Mouse (Mus musculus): ENCODE results near the gene Erich3. TPM values are rescaled to one million over a fixed set of nuclear protein-coding genes. Genes with fewer than 3 reads are reported as not detected.

Gene Erich3
- polyA plus RNA-seq, 1 experiment from 2014 or later = 0.10 TPM

- no peak for ATAC-seq (ENCODE audit: insufficient read depth, low FRiP score)
- peaks cover 17% of the 10 kb centered on the region for H3K27me3 ChIP-seq (ENCODE audit: control insufficient read depth, insufficient read depth, low read length)
- H3K36me3 ChIP-seq (ENCODE audit: control insufficient read depth, insufficient read depth, low read length) = no peaks in the 10 kb centered on the region
- no peak overlapping the region for H3K4me3 ChIP-seq (replicated peaks; ENCODE audit: low read length)
- 26% methylated on average over 4 of the region's 4 CpGs for WGBS
- H3K9ac ChIP-seq (ENCODE audit: low read length) = no peak overlapping the region
- H3K4me1 ChIP-seq (ENCODE audit: control insufficient read depth, insufficient read depth, low read length) = no peaks in the 10 kb centered on the region
- no peaks in the 10 kb centered on the region for H3K9me3 ChIP-seq (replicated peaks; ENCODE audit: control insufficient read depth, low read length)
- no peak overlapping the region for H3K4me2 ChIP-seq (ENCODE audit: low read depth, low read length)
- no peak overlapping the region for H3K27ac ChIP-seq (ENCODE audit: low read length)
These were observed 977 bp downstream of the Erich3 start for GRCm38 (mm10) chr3:154664636-154665035.

DNA sequence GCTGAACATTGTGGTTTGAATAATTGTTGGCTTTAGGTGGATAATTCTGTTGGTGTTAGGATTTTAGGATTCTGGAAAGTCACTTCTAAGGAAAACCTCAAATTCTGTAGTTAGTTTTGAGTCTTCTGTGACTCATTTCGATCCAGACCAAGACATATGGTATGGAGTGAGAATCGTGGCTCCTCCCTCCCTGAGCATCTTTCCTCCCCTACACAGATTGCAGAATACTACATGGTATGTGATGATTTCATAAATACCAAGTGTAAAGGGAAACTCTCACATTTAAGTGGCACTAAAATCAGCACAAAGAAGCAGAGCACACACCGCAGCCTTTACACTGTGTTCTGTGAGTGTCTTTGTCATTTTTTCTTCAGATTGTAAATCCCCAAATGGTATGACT lies 4.8 kb downstream of the Erich3 start:
- H3K4me1 ChIP-seq (ENCODE audit: control insufficient read depth, insufficient read depth, low read length) = no peaks in the 10 kb centered on the region
- no peak for ATAC-seq (ENCODE audit: insufficient read depth, low FRiP score)
- 78% methylated on average over 3 of the region's 3 CpGs for WGBS

DNA sequence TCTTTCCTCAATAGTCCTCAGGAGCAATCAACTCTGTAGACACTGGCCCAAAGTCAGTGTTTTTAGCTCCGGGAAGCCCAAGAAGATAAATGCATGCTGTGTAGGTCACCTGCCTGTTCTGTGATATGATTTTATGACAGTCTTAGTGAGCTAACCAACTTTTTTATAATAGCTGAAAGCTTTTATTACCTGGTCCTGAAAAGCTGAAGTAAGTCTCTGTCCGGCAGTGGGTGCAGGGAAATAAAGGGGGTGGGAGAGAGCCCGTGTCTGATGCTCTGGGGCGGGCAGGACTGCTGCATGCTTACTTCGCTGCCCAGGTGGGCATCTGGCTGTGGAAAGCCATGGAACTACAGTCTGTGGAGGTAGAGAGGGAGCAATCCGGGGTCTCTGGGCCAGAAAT lies 6.9 kb downstream of the Erich3 start:
- H3K4me3 ChIP-seq (replicated peaks; ENCODE audit: low read length) = no peak overlapping the region
- 86% methylated on average over 6 of the region's 6 CpGs for WGBS
- no peak overlapping the region for H3K27ac ChIP-seq (ENCODE audit: low read length)
- no peak overlapping the region for H3K9ac ChIP-seq (ENCODE audit: low read length)
- H3K9me3 ChIP-seq (replicated peaks; ENCODE audit: control insufficient read depth, low read length) = no peaks in the 10 kb centered on the region
- no peaks in the 10 kb centered on the region for H3K36me3 ChIP-seq (ENCODE audit: control insufficient read depth, insufficient read depth, low read length)
- no peaks in the 10 kb centered on the region for H3K4me1 ChIP-seq (ENCODE audit: control insufficient read depth, insufficient read depth, low read length)
- no peak for ATAC-seq (ENCODE audit: insufficient read depth, low FRiP score)
- H3K27me3 ChIP-seq (ENCODE audit: control insufficient read depth, insufficient read depth, low read length) = peaks cover 3% of the 10 kb centered on the region; the same call in 1 of the 2 replicates
- H3K4me2 ChIP-seq (ENCODE audit: low read depth, low read length) = no peak overlapping the region

More for the DNA sequence above, 4.8 kb downstream of the Erich3 start:
- H3K4me3 ChIP-seq (replicated peaks; ENCODE audit: low read length) = no peak overlapping the region
- H3K4me2 ChIP-seq (ENCODE audit: low read depth, low read length) = no peak overlapping the region
- H3K9me3 ChIP-seq (replicated peaks; ENCODE audit: control insufficient read depth, low read length) = no peaks in the 10 kb centered on the region
- H3K9ac ChIP-seq (ENCODE audit: low read length) = no peak overlapping the region
- no peak overlapping the region for H3K27ac ChIP-seq (ENCODE audit: low read length)
- no peaks in the 10 kb centered on the region for H3K36me3 ChIP-seq (ENCODE audit: control insufficient read depth, insufficient read depth, low read length)
- peaks cover 13% of the 10 kb centered on the region for H3K27me3 ChIP-seq (ENCODE audit: control insufficient read depth, insufficient read depth, low read length)

GRCm38 (mm10) chr3:154671013-154671412 lies 7.4 kb downstream of the Erich3 start:
- WGBS = 63% methylated on average over 5 of the region's 5 CpGs
- Histone ChIP-seq H3K4me3 (replicated peaks; ENCODE audit: low read length) (no peak overlapping the region), H3K9ac (ENCODE audit: low read length) (no peak overlapping the region), H3K27me3 (ENCODE audit: control insufficient read depth, insufficient read depth, low read length) (no peaks in the 10 kb centered on the region), H3K4me2 (ENCODE audit: low read depth, low read length) (no peak overlapping the region), H3K36me3 (ENCODE audit: control insufficient read depth, insufficient read depth, low read length) (no peaks in the 10 kb centered on the region), H3K9me3 (replicated peaks; ENCODE audit: control insufficient read depth, low read length) (no peaks in the 10 kb centered on the region), H3K27ac (ENCODE audit: low read length) (no peak overlapping the region), H3K4me1 (ENCODE audit: control insufficient read depth, insufficient read depth, low read length) (no peaks in the 10 kb centered on the region)
- ATAC-seq (ENCODE audit: insufficient read depth, low FRiP score) = no peak; the same call in 1 of the 2 replicates

DNA sequence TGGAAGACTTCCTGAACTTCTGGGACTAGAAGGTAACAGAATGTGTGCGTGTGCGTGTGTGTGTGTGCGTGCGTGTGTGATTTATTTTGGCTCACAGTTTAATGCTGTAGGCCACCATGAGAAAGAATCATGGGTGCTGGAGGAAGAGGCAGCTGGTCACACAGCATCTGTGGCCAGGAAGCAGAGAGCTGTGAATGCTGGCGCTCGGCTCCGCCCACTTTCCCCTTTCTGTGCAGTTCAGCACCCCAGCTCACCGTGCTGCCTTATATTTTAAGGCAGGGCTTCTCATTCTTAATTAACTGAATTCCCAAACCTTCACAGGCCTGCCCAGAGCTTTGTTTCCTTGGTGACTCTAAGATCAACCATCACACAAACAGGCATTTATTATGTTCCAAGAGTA lies 9.7 kb downstream of the Erich3 start:
- H3K27me3 ChIP-seq (ENCODE audit: control insufficient read depth, insufficient read depth, low read length) = no peaks in the 10 kb centered on the region
- H3K4me1 ChIP-seq (ENCODE audit: control insufficient read depth, insufficient read depth, low read length) = no peaks in the 10 kb centered on the region
- H3K4me2 ChIP-seq (ENCODE audit: low read depth, low read length) = no peak overlapping the region
- H3K36me3 ChIP-seq (ENCODE audit: control insufficient read depth, insufficient read depth, low read length) = no peaks in the 10 kb centered on the region
- no peaks in the 10 kb centered on the region for H3K9me3 ChIP-seq (replicated peaks; ENCODE audit: control insufficient read depth, low read length)
- WGBS = 59% methylated on average over 8 of the region's 8 CpGs
- no peak overlapping the region for H3K27ac ChIP-seq (ENCODE audit: low read length)
- H3K9ac ChIP-seq (ENCODE audit: low read length) = no peak overlapping the region
- no peak overlapping the region for H3K4me3 ChIP-seq (replicated peaks; ENCODE audit: low read length)
- ATAC-seq (ENCODE audit: insufficient read depth, low FRiP score) = no peak

- Histone ChIP-seq H3K4me1 (ENCODE audit: control insufficient read depth, insufficient read depth, low read length) (no peaks in the 10 kb centered on the region), H3K9me3 (replicated peaks; ENCODE audit: control insufficient read depth, low read length) (no peaks in the 10 kb centered on the region), H3K36me3 (ENCODE audit: control insufficient read depth, insufficient read depth, low read length) (no peaks in the 10 kb centered on the region), H3K27ac (ENCODE audit: low read length) (no peak overlapping the region), H3K27me3 (ENCODE audit: control insufficient read depth, insufficient read depth, low read length) (no peaks in the 10 kb centered on the region), H3K9ac (ENCODE audit: low read length) (no peak overlapping the region), H3K4me3 (replicated peaks; ENCODE audit: low read length) (no peak overlapping the region), H3K4me2 (ENCODE audit: low read depth, low read length) (no peak overlapping the region)
- WGBS = 70% methylated on average over 2 of the region's 2 CpGs
- ATAC-seq (ENCODE audit: insufficient read depth, low FRiP score) = no peak
These were observed 18.9 kb downstream of the Erich3 start for GRCm38 (mm10) chr3:154682570-154682969.

GRCm38 (mm10) chr3:154683667-154684066 lies 20.0 kb downstream of the Erich3 start:
- ATAC-seq (ENCODE audit: insufficient read depth, low FRiP score) = no peak
- no peak overlapping the region for H3K9ac ChIP-seq (ENCODE audit: low read length)
- H3K27ac ChIP-seq (ENCODE audit: low read length) = no peak overlapping the region
- no peak overlapping the region for H3K4me2 ChIP-seq (ENCODE audit: low read depth, low read length)
- no peaks in the 10 kb centered on the region for H3K4me1 ChIP-seq (ENCODE audit: control insufficient read depth, insufficient read depth, low read length)
- H3K36me3 ChIP-seq (ENCODE audit: control insufficient read depth, insufficient read depth, low read length) = no peaks in the 10 kb centered on the region
- 74% methylated on average over 2 of the region's 2 CpGs for WGBS
- no peaks in the 10 kb centered on the region for H3K27me3 ChIP-seq (ENCODE audit: control insufficient read depth, insufficient read depth, low read length)
- H3K4me3 ChIP-seq (replicated peaks; ENCODE audit: low read length) = no peak overlapping the region
- no peaks in the 10 kb centered on the region for H3K9me3 ChIP-seq (replicated peaks; ENCODE audit: control insufficient read depth, low read length)

- no peak overlapping the region for H3K27ac ChIP-seq (ENCODE audit: low read length)
- H3K36me3 ChIP-seq (ENCODE audit: control insufficient read depth, insufficient read depth, low read length) = no peaks in the 10 kb centered on the region
- H3K4me3 ChIP-seq (replicated peaks; ENCODE audit: low read length) = no peak overlapping the region
These were observed 26.6 kb downstream of the Erich3 start for GRCm38 (mm10) chr3:154690260-154690659.

DNA sequence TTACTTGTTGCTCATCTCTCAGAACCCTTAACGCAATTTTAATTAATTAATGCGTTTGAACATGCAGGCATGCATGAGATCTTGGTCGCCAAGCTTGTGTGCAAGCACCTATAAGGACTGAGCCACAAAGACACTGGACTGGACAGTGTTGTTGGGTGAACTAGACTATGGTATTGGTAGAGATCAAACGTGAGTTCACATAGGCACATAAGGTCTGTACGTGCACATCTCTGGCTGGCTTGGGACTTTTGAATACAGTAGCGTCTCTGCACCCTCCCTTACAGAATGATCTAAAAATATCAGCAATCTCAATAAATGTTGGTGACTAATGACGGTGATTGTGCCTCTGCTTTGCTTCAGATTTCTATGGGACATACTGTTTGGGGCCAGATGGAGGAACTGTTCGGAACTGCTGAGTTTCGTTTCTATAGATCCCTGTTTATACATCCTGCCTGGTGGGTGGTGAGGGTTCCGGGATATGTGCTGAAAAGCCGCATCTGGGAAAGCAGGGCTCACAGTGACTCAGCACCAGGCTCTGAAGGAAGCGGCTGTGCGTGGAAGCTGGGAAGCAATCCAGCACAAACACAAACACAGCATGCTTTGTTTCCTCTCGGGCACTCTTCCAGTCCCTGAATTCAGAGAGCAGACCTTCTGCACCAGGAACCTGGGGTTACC lies 28.4 kb downstream of the Erich3 start:
- WGBS = 36% methylated on average over 14 of the region's 14 CpGs
- no peak overlapping the region for H3K9ac ChIP-seq (ENCODE audit: low read length)
- peak overlapping the region; percentile 29 for H3K4me2 ChIP-seq (ENCODE audit: low read depth, low read length)
- no peaks in the 10 kb centered on the region for H3K27me3 ChIP-seq (ENCODE audit: control insufficient read depth, insufficient read depth, low read length)
- H3K36me3 ChIP-seq (ENCODE audit: control insufficient read depth, insufficient read depth, low read length) = no peaks in the 10 kb centered on the region
- peaks cover 4% of the 10 kb centered on the region for H3K4me1 ChIP-seq (ENCODE audit: control insufficient read depth, insufficient read depth, low read length)
- ATAC-seq (ENCODE audit: insufficient read depth, low FRiP score) = peak; percentile 88
- H3K27ac ChIP-seq (ENCODE audit: low read length) = peak overlapping the region; percentile 73
- H3K9me3 ChIP-seq (replicated peaks; ENCODE audit: control insufficient read depth, low read length) = no peaks in the 10 kb centered on the region
- no peak overlapping the region for H3K4me3 ChIP-seq (replicated peaks; ENCODE audit: low read length)

More at GRCm38 (mm10) chr3:154690260-154690659, 26.6 kb downstream of the Erich3 start:
- Histone ChIP-seq H3K4me2 (ENCODE audit: low read depth, low read length) (no peak overlapping the region), H3K9me3 (replicated peaks; ENCODE audit: control insufficient read depth, low read length) (no peaks in the 10 kb centered on the region), H3K27me3 (ENCODE audit: control insufficient read depth, insufficient read depth, low read length) (no peaks in the 10 kb centered on the region), H3K9ac (ENCODE audit: low read length) (no peak overlapping the region), H3K4me1 (ENCODE audit: control insufficient read depth, insufficient read depth, low read length) (peaks cover 4% of the 10 kb centered on the region)
- ATAC-seq (ENCODE audit: insufficient read depth, low FRiP score) = no peak

All from stomach, embryonic 16.5 days (tissue).